Mouse (Mus musculus): ENCODE data around the gene Grid1. TPM values are rescaled to one million over a fixed set of nuclear protein-coding genes. Genes with fewer than 3 reads are reported as not detected.

Grid1 gene
- polyA plus RNA-seq, 1 experiment from 2014 or later, result 0.51 TPM

DNA sequence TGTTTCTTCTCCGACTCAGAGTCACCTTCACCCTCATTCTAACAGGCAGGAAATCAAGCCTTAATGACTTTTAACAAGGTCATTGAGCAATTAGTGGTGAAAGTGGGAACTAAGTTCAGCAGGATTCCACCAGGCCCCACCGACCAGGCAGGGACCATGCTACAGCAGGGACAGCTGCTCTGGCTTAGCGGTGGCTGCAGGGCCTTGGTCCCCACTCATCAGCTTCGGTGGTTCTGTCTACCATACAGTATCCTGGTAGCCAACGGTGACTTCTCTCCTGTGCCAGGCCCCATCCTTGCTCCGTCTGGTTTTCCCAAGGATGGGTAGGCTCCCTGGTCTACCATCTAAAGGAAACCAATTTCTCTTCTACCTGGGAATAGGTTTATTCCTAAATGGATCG lies 318.2 kb downstream of the Grid1 start:
- Histone ChIP-seq H3K4me1 (no peaks in the 10 kb centered on the region), H3K27me3 (no peaks in the 10 kb centered on the region), H3K9me3 (no peaks in the 10 kb centered on the region), H3K27ac (no peak overlapping the region), H3K9ac (no peak overlapping the region), H3K4me3 (no peak overlapping the region), H3K36me3 (no peaks in the 10 kb centered on the region), H3K4me2 (no peak overlapping the region)
- ATAC-seq (ENCODE audit: insufficient number of reproducible peaks, low FRiP score, low TSS enrichment, low read depth), result no peak
- WGBS, result 56% methylated on average over 7 of the region's 7 CpGs

DNA sequence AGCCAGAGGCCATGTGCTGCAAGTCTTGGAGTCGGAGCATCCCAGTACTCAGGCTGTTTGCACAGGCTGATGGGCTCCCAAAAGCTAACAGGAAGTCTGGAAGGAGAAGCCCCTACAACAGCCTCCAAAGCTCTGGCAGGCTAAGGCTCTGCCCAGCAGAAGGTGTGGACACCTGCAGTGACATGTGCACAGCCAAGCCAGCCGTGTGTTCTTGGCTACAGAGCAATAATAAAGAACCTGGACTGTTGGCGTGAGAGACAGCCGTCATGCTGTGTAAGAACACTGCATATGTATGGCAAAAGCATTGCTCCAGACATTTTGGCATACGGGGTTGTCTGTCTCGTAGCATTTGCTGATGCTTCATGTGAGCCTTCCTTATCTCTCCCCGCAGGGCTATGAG lies 319.9 kb downstream of the Grid1 start:
- Histone ChIP-seq H3K27me3 (no peaks in the 10 kb centered on the region), H3K4me3 (no peak overlapping the region), H3K36me3 (no peaks in the 10 kb centered on the region), H3K27ac (no peak overlapping the region), H3K4me2 (no peak overlapping the region), H3K4me1 (no peaks in the 10 kb centered on the region), H3K9me3 (no peaks in the 10 kb centered on the region), H3K9ac (no peak overlapping the region)
- ATAC-seq (ENCODE audit: insufficient number of reproducible peaks, low FRiP score, low TSS enrichment, low read depth), result no peak
- 70% methylated on average over 7 of the region's 7 CpGs for WGBS

DNA sequence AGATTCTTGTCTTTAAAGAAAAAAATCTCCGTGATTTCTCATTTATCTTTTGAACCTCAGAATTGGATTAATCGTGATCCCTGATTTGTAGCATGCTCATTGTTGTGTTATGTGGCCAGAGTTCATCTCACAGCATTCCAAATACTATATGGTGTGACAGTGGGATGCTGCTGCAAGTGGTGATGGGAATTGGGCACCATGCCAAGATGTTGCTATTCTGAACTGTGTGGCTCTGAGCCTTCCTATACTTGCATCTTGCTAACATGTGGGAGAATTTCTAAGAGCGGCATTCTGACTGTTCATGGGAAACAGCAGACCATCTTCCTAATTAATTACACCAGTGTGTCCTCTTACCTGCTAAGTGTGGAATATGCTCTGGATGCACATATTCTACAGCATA lies 332.5 kb downstream of the Grid1 start:
- H3K4me1 ChIP-seq, result no peaks in the 10 kb centered on the region
- ATAC-seq (ENCODE audit: insufficient number of reproducible peaks, low FRiP score, low TSS enrichment, low read depth), result no peak
- H3K9me3 ChIP-seq, result no peaks in the 10 kb centered on the region
- no peak overlapping the region for H3K4me3 ChIP-seq
- H3K9ac ChIP-seq, result no peak overlapping the region
- H3K4me2 ChIP-seq, result no peak overlapping the region
- no peaks in the 10 kb centered on the region for H3K27me3 ChIP-seq
- no peaks in the 10 kb centered on the region for H3K36me3 ChIP-seq
- 79% methylated on average over 3 of the region's 3 CpGs for WGBS
- H3K27ac ChIP-seq, result no peak overlapping the region

DNA sequence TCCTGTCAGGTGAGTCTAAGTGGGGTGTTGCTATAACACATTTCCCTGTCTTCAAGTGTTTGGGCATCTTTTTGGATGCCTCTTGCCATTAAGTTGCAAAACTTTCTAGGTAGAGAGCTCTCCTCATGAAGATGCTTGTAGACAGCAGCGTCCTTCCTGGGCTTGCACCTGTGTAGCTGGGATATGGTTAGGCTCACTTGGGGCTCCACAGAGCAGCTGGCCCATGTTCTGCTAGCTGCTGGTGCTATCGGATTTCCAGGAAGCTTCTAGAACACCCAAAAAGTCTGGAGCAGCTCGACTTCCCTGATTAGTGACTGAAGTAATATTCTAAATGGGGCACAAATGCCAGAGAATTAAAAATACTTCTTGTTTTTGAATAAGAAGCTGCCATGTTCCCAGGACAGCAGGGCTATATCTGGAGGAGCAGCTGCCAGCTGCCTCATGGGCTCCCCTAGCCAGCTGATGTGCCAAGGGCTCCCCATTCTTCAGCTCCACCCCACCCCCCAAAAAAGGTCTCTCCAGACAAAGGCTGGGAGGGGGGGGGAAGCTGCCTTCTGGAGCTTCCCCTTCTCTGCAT lies 333.9 kb downstream of the Grid1 start:
- Histone ChIP-seq H3K4me3 (no peak overlapping the region), H3K4me1 (no peaks in the 10 kb centered on the region), H3K36me3 (no peaks in the 10 kb centered on the region), H3K4me2 (no peak overlapping the region), H3K27ac (no peak overlapping the region), H3K9me3 (no peaks in the 10 kb centered on the region), H3K9ac (no peak overlapping the region), H3K27me3 (no peaks in the 10 kb centered on the region)
- 54% methylated on average over 3 of the region's 3 CpGs for WGBS
- no peak for ATAC-seq (ENCODE audit: insufficient number of reproducible peaks, low FRiP score, low TSS enrichment, low read depth)

DNA sequence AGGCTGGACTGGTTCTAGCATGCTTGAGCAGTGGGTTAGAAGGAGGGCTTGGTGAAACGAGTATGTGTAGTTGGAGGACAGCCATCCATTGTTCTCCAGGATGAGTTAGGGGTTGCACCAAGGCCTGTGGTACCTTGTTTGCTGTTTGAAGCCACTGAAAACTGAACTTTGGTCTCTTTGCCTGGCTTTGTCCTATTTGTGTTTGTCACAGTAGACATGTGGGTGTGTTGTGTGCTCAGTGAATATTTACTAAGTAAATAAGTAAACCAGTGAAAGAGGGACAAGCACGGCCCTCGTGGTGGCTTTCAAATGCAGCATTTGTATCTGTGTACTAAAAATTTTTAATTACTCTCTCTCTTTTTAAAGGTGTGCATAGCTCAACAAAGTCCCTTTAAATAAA lies 334.5 kb downstream of the Grid1 start:
- Histone ChIP-seq H3K27ac (0 out of 2 replicates have a peak overlapping the region, but pooled peaks have one; percentile 33), H3K4me3 (no peak overlapping the region), H3K4me1 (no peaks in the 10 kb centered on the region), H3K27me3 (no peaks in the 10 kb centered on the region), H3K9me3 (no peaks in the 10 kb centered on the region), H3K36me3 (no peaks in the 10 kb centered on the region), H3K4me2 (no peak overlapping the region), H3K9ac (no peak overlapping the region)
- no peak for ATAC-seq (ENCODE audit: insufficient number of reproducible peaks, low FRiP score, low TSS enrichment, low read depth)
- WGBS, result 41% methylated on average over 3 of the region's 3 CpGs

DNA sequence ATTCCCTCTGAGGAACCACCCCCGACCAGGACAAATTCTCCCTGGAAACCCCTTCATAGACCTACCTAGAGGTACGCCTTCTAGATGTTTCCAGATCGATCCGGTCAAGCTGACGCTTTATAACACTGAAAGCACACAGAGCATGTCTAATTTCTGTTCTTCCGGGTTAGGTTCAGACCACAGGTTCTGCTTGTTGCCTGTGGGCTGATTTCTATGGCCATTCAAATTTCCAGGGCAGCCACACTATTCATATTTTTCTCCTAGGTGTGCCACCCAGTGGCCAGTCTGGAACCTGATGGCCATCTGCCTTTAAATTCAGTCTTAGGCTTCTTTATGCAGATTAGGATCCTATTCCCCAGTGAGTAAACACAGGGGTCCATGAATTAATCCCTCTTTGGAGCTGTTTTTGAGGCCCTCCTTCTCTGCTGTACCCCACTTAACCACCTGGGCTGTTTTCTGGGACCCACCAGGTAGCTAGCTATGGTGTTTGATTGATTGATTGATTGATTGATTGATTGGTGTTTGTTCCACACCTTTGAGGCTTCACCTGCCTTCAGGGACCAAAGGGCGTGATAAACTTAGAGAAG lies 337.3 kb downstream of the Grid1 start:
- Histone ChIP-seq H3K27ac (no peak overlapping the region), H3K36me3 (no peaks in the 10 kb centered on the region), H3K4me2 (no peak overlapping the region), H3K9ac (no peak overlapping the region), H3K4me3 (no peak overlapping the region), H3K9me3 (no peaks in the 10 kb centered on the region), H3K4me1 (no peaks in the 10 kb centered on the region), H3K27me3 (no peaks in the 10 kb centered on the region)
- 79% methylated on average over 7 of the region's 7 CpGs for WGBS
- ATAC-seq (ENCODE audit: insufficient number of reproducible peaks, low FRiP score, low TSS enrichment, low read depth), result no peak

DNA sequence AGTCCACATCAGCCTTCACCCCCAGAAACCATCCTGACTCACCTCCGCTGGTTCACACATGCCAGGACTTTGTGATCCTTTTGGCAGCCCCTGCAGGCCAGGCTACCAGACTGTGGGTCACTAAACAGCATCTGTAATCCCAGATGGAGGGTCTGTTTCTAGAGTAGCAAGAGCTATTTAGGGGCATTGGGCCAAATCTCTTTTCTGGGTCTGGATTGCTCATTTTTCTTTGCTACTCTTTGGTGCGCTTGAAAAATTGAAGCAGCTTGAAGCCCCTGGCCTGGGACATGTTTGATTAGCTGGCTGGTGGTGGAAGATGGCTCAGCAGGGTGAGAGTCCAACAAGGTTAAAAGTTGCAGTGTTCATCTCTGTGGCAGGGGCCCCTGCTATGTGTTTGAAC lies 339.4 kb downstream of the Grid1 start:
- H3K27me3 ChIP-seq, result no peaks in the 10 kb centered on the region
- no peak overlapping the region for H3K4me3 ChIP-seq
- no peaks in the 10 kb centered on the region for H3K4me1 ChIP-seq
- H3K4me2 ChIP-seq, result no peak overlapping the region
- no peaks in the 10 kb centered on the region for H3K9me3 ChIP-seq
- no peak for ATAC-seq (ENCODE audit: insufficient number of reproducible peaks, low FRiP score, low TSS enrichment, low read depth)
- H3K36me3 ChIP-seq, result no peaks in the 10 kb centered on the region
- no peak overlapping the region for H3K9ac ChIP-seq
- no peak overlapping the region for H3K27ac ChIP-seq
- WGBS, result 72% methylated on average over 2 of the region's 2 CpGs

DNA sequence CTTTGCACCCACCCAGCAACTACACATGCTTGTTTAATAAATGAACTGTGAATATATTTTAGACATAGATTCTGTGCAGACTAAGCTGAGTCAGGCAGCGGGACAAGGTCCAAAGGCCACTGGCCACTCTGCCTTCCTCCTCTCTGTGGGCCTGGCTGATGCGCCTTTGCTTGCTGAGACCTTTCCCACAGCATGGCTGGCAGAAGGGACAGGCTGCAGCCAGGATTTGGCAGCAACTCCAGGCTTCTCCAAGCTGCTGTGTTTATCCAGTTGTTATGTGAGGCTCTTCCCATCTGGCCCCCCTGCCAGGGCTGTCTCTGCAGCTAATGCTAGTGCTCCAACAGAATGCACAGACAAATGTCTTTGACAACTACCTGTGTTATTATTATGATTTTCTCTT lies 347.5 kb downstream of the Grid1 start:
- no peak overlapping the region for H3K27ac ChIP-seq
- no peak for ATAC-seq (ENCODE audit: insufficient number of reproducible peaks, low FRiP score, low TSS enrichment, low read depth)

DNA sequence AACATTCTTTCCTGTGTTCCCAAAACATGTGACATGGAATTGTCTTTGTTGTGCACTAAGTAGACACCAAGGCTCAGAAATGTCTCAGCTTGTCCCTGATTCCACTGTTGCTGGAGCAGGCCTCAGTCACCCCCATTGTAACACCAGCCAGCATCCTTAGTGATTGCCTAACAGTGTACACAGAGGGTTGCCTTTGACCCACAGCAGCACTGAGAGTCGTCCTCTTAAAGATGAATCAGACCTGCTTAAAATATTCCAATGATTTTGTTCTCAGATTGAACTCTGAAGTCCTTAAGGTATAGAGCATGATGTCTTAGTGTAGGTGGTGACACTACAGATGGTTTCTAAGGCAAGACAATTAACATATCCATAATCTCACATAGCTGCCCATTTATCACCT lies 354.0 kb downstream of the Grid1 start:
- H3K9ac ChIP-seq, result no peak overlapping the region
- H3K4me2 ChIP-seq, result no peak overlapping the region
- no peak overlapping the region for H3K27ac ChIP-seq
- H3K36me3 ChIP-seq, result no peaks in the 10 kb centered on the region
- H3K9me3 ChIP-seq, result no peaks in the 10 kb centered on the region
- no peaks in the 10 kb centered on the region for H3K27me3 ChIP-seq
- H3K4me3 ChIP-seq, result no peak overlapping the region
- 70% methylated on average over 1 of the region's 1 CpGs for WGBS
- no peaks in the 10 kb centered on the region for H3K4me1 ChIP-seq
- ATAC-seq (ENCODE audit: insufficient number of reproducible peaks, low FRiP score, low TSS enrichment, low read depth), result no peak

More for the DNA sequence above, 347.5 kb downstream of the Grid1 start:
- H3K4me2 ChIP-seq, result no peak overlapping the region
- H3K36me3 ChIP-seq, result no peaks in the 10 kb centered on the region
- H3K27me3 ChIP-seq, result no peaks in the 10 kb centered on the region
- no peaks in the 10 kb centered on the region for H3K4me1 ChIP-seq
- 79% methylated on average over 2 of the region's 2 CpGs for WGBS
- H3K9me3 ChIP-seq, result no peaks in the 10 kb centered on the region
- no peak overlapping the region for H3K9ac ChIP-seq
- H3K4me3 ChIP-seq, result no peak overlapping the region

DNA sequence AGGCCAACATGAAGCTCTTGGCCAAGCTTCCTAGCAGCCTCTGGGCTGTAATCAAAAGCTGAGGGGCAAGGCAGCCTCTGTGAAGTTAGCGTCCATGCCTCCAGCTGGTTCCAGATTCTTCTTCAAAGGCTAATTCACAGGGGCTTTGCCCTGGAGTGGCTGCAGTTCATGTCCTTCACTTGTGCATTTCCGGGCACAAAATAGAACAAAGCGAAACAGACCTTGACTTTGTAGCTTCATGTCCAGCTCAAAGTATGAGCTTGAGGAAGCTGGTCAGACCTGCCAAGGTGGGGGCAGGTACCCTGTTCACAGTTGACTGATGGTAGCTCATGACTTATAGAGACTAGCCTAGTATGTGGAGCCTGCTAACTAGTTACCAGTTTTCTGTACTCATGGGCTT lies 356.1 kb downstream of the Grid1 start:
- Histone ChIP-seq H3K9me3 (no peaks in the 10 kb centered on the region), H3K4me2 (no peak overlapping the region), H3K4me1 (no peaks in the 10 kb centered on the region), H3K4me3 (no peak overlapping the region), H3K36me3 (no peaks in the 10 kb centered on the region), H3K27ac (no peak overlapping the region), H3K9ac (no peak overlapping the region), H3K27me3 (no peaks in the 10 kb centered on the region)
- WGBS, result 89% methylated on average over 3 of the region's 3 CpGs
- no peak for ATAC-seq (ENCODE audit: insufficient number of reproducible peaks, low FRiP score, low TSS enrichment, low read depth)

DNA sequence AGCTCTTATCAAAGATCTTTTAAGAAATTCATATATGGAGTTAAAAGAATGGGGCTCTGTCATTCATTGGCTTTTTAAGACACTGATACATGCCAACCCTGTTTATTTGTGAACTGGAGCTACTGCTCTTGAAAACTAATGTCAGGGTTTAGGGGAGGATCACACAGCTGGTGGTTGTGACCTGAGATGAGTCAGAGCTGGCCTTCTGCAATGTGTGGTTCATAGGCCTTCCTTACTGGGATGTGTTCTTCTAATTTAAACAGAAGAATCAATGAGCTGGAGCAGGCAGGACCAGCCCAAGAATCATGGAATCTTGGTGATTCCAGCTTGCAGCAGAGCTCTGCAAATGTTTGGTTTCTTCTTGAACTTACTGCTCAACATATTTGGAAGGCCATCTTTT lies 359.2 kb downstream of the Grid1 start:
- H3K9ac ChIP-seq, result no peak overlapping the region
- H3K9me3 ChIP-seq, result no peaks in the 10 kb centered on the region
- H3K27me3 ChIP-seq, result no peaks in the 10 kb centered on the region
- no peaks in the 10 kb centered on the region for H3K4me1 ChIP-seq
- H3K4me3 ChIP-seq, result no peak overlapping the region
- H3K4me2 ChIP-seq, result no peak overlapping the region
- H3K36me3 ChIP-seq, result no peaks in the 10 kb centered on the region
- H3K27ac ChIP-seq, result no peak overlapping the region
- no peak for ATAC-seq (ENCODE audit: insufficient number of reproducible peaks, low FRiP score, low TSS enrichment, low read depth)

DNA sequence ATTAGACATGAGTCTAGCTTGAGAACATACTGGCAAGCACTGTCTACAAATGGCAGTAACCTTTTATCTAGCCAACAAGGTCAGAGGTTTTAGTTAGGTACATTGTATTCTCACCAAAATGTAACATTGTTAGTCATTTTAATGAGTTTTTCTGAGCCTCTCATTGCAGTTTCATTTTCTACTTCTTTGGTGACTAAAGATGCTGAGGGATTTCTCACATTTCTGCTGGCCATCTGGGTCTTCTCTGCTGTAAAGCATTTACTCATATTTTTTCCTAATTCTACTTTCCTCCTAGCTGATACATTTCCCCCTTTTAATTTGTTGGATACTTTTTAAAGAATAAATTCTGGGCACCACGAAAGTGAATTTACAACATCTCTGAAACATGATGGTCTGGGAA lies 365.5 kb downstream of the Grid1 start:
- H3K27ac ChIP-seq, result no peak overlapping the region
- no peak for ATAC-seq (ENCODE audit: insufficient number of reproducible peaks, low FRiP score, low TSS enrichment, low read depth)
- H3K4me2 ChIP-seq, result no peak overlapping the region
- H3K27me3 ChIP-seq, result no peaks in the 10 kb centered on the region
- 71% methylated on average over 1 of the region's 1 CpGs for WGBS
- H3K36me3 ChIP-seq, result no peaks in the 10 kb centered on the region
- H3K4me3 ChIP-seq, result no peak overlapping the region
- H3K9me3 ChIP-seq, result no peaks in the 10 kb centered on the region
- no peaks in the 10 kb centered on the region for H3K4me1 ChIP-seq
- H3K9ac ChIP-seq, result no peak overlapping the region

DNA sequence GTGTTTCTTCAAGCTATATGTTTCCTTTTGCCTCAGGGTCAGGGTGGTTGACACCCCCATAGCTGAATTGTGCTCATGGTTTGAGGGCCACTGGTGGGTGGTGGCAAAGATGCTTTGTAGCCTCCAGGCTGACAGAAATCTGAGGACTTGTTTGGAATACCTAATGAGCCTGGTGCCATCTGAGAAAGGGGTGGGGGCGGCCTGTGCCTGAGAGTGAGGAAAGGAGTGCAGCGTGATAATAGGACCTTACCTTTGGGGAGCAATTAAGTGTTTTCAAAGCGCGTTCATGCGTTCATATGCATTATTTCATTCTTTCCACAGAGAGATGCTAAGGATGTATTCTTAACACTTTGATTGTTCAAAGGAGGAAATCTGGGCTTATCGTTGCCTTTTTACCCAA lies 372.3 kb downstream of the Grid1 start:
- no peaks in the 10 kb centered on the region for H3K9me3 ChIP-seq
- no peak overlapping the region for H3K9ac ChIP-seq
- no peaks in the 10 kb centered on the region for H3K4me1 ChIP-seq
- no peaks in the 10 kb centered on the region for H3K27me3 ChIP-seq
- H3K4me3 ChIP-seq, result no peak overlapping the region
- ATAC-seq (ENCODE audit: insufficient number of reproducible peaks, low FRiP score, low TSS enrichment, low read depth), result no peak
- WGBS, result 88% methylated on average over 6 of the region's 6 CpGs
- no peak overlapping the region for H3K4me2 ChIP-seq
- no peaks in the 10 kb centered on the region for H3K36me3 ChIP-seq
- no peak overlapping the region for H3K27ac ChIP-seq
